16 mouse cellular contexts compared by ENCODE assay signal in the genomic region with DNA sequence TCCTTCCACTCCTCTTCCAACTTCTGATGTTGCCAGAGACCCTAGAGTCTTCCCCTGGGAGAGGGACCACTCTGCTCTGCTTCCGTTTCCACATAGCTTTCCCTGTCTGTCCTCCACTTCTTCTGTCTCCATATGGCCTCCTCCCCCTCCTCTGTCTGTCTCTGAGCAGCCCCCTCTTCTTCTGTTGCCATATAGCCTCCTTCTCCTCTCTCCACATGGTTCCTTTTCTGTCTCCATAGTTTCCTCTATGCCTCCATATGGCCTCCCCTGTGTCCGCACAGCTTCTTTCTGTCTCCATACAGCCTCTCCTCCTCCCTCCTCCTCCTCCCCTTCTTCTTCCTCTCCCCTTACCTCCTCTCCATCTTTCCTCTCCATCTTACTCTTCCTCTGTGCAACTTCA.
"Had no signal": no experiment of that assay in that cellular context is flagged by ENCODE, and none has a peak within 500 bp of the region (broad histone marks: within the 10 kb centered on the region; RNA-seq: fewer than 3 reads in every experiment).

No protein-coding gene starts in this region.

- H3K4me1 ChIP-seq: hindbrain, embryonic 15.5 days; neural tube, embryonic 15.5 days; stomach, embryonic 15.5 days had no signal

- H3K9me3 ChIP-seq: hindbrain, embryonic 15.5 days; limb, embryonic 12.5 days; midbrain, embryonic 13.5 days; neural tube, embryonic 15.5 days; stomach, embryonic 15.5 days had no signal

- DNase-seq: kidney, adult 11 months; kidney, adult 9 months; kidney, postnatal 36 days; liver; lung, adult 18-20 months; right cerebral cortex, postnatal 14 days; thymus, postnatal 36 days had no signal

- H3K36me3 ChIP-seq: hindbrain, embryonic 15.5 days; limb, embryonic 12.5 days; midbrain, embryonic 13.5 days; neural tube, embryonic 15.5 days; stomach, embryonic 15.5 days had no signal

- H3K27ac ChIP-seq: hindbrain, embryonic 15.5 days; kidney, postnatal 0 days; left cerebral cortex, adult 2 months; limb, embryonic 12.5 days; liver, embryonic 14.5 days; midbrain, embryonic 13.5 days; neural tube, embryonic 15.5 days; stomach, embryonic 15.5 days had no signal

- H3K4me3 ChIP-seq: hindbrain, embryonic 15.5 days; left cerebral cortex, adult 2 months; limb, embryonic 12.5 days; midbrain, embryonic 13.5 days; myocyte; neural tube, embryonic 15.5 days; stomach, embryonic 15.5 days had no signal

- ATAC-seq: midbrain, embryonic 13.5 days had no signal

- H3K9ac ChIP-seq: hindbrain, embryonic 15.5 days; limb, embryonic 12.5 days; liver, embryonic 14.5 days; midbrain, embryonic 13.5 days; neural tube, embryonic 15.5 days; stomach, embryonic 15.5 days had no signal

- H3K4me2 ChIP-seq: hindbrain, embryonic 15.5 days; limb, embryonic 12.5 days; midbrain, embryonic 13.5 days; neural tube, embryonic 15.5 days; stomach, embryonic 15.5 days had no signal

- H3K27me3 ChIP-seq: hindbrain, embryonic 15.5 days; limb, embryonic 12.5 days; midbrain, embryonic 13.5 days; neural tube, embryonic 15.5 days; stomach, embryonic 15.5 days had no signal
